Mouse (Mus musculus): ENCODE data around the gene Anxa8.
A peak's percentile ranks its signal among the peaks of the same experiment; 100 is the strongest.

Gene Anxa8

DNA sequence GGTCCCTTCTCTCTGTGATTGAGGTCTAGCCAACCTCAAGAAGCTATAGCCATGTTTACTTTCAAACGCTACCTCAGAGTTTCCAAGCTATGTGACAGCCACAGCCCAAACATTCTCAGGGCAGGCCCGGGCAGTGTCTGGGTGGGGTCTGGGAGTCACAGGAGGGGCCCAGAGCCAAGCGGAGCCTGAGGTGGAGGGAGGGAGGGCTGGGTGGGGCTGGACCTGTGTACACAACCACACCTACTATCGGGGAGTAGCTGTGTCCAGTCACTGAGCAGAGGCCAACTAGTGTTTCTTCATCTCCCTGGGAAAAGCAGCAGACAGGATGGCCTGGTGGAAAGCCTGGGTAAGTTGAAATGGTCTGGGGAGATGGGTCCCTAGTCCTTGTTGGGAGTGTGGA is at the start of gene Anxa8:
Gene Anxa8, plus strand, starts transcription at position 251 of the 400 bp plus-strand sequence.
- no peak for DNase-seq (ENCODE audit: low spot score in 2 of 2)

DNA sequence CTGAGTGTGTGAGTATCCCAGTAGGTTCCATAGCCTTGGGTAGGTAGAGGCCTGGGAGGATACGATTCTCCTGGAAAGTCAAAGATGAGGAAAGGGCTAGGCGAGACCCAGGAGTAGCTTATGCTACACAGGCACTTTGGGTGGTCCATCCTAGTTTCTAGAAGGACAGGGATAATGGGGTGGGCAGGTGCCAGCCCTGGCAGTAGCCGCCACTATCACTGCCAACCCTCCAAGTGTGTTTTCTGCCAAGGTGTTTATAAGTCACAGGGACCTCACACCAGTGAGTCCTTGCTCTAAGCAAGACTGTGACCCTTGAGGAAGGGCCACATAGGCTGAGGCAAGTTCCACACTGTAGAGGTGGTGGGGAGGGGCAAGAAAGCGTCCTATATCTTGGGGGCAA is 44.5 kb upstream of the Anxa8 start:
- DNase-seq (ENCODE audit: low spot score in 2 of 2) = no peak

DNA sequence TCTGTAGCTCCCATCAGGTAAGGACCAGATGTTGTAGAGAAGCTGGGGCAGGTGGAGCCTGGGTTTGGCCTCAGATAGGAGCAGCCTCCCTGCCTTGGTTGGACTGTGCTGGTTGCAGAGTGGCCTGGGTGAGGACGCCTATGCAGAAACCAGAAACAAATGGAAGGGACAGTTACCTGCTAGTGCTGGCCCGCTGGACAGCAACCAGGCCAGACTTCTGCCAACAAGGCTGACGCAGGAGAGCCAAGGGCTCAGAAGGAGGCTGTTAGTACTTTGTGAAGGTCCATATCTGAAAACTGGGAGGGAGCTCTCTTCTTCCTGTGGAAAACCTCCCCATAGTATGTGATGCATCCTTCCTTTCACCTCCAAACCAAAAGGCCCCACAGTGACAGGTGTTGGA is 42.4 kb upstream of the Anxa8 start:
- DNase-seq (ENCODE audit: low spot score in 2 of 2) = no peak

DNA sequence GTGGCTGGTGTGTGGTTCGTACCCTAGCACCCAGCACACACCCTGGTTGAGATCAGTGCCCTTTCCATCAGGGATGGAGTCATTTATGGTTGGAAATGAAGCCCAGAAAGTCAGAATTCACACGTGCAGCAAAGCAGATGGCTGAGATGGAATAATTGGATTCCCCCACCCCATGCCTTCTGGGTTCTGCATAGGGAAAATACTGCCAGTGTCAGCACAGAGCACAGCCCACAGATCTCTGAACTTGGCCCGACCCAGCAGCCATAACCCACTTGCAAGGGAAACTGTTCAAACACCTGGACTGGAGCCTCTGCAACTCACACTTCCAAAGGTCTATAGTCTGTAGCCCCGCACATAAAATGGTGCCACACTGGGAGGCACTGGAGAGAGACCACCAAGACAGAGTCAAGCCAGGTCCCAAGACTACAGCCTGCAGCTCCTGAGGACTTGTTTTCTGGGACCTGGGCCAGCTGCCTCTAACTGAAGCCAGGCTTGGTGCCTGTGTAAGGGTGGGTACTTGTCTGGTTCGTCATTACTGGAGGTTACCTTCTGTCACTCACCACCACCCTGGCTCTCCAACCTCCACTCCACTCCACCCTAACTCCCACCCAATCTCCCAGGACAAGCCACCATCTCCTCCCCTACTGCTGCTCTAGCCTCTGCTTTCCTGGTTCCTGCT is 35.5 kb upstream of the Anxa8 start:
- no peak for DNase-seq (ENCODE audit: low spot score in 2 of 2)

DNA sequence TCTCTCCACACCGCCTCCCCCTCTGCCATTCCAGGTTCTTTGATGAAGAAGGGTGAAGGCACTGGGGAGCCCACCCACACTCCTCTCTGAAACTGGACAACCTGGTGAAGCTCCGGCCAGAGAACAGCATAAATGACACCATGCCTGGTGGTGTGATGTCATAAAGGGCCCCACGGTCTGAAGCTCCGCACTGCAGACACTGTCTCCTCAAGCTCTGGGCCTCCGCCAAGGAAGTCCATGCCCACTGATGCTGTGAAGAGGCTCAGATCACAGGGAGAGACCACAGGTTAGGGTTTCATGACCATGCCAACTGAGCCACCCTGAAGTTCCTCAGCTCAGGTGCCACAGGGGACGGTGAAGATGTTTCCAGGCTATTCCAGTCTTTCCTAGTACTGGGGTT is 33.3 kb upstream of the Anxa8 start, which contains the start of gene Antxrl:
Gene Antxrl, plus strand, starts transcription at position 192 of the 400 bp plus-strand sequence.
- no peak for DNase-seq (ENCODE audit: low spot score in 2 of 2)

DNA sequence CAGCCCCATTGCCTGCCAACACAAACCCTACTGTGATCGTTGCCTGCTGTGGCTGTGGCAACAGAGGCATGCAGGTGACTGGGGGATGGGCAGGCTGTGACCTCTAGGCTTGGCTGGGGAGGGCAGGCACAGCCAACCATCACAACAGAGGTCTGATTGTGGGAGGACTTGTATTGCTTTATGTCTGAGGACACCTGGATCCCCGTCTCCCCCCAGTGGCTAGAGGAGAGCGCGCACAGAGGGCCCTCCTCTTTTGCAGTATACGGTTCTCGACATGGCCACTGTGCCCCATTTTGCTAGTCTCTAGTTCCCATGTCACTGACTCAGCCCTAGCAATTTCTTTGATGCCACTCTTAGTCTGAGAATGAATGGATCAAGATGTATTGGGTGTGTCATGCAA is 14.1 kb upstream of the Anxa8 start:
- no peak for DNase-seq (ENCODE audit: low spot score in 2 of 2)

DNA sequence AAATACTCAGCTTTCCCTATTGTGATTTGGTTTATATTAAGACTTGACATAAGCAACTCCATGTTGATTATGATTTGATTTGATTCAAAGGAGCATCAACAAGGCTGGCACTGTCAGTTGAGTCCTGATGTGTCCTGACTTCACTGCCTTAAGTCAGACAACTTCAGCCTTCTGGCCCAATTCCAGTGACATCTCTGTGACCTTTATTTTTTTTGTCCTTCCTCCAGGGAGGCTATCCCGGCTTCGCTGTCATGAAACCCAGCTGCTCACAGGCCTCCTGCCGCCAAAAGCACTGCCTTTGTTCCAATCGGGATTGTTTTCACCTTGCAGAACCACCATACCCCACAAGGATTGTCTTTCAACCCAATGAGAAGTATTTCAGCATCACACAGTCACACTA is 10.4 kb upstream of the Anxa8 start:
- no peak for DNase-seq (ENCODE audit: low spot score in 2 of 2)

DNA sequence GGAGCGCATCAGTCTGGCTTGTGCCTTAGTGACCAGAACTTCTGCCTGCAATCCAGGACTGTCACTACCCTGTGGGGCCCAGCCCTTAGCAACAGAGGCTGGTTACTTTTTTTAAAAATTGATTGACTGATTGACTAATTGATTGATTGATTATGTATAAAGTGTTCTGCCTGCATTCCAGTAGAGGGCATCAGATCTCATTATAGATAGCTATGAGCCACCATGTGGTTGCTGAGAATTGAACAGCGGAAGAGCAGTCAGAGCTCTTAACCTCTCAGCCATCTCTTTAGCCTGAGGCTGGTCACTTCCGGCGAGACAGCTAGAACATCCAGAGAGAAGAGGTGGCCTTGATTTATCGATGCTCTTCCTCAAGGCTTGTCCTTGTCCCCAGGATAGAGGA is 8.6 kb upstream of the Anxa8 start:
- DNase-seq (ENCODE audit: low spot score in 2 of 2) = no peak

DNA sequence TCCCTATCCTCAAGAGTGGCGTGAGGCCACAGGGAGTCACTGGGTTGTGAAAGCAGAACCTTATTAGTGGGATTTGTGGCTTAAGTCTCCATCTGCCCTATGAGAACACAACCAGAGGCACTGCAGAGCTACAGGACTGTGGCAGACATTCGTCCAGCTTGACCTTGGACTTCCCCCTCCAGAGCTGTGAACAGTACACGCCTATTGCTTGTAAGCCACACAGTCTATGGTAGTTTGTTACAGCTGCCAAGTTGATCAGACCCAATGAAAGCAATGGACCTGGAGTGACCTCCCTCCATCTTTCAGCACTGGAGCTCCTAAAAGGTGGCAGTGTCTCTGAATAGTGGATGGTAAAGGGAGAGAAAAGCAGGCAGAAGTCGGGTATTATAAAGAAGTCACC is 7.5 kb upstream of the Anxa8 start:
- no peak for DNase-seq (ENCODE audit: low spot score in 2 of 2)

DNA sequence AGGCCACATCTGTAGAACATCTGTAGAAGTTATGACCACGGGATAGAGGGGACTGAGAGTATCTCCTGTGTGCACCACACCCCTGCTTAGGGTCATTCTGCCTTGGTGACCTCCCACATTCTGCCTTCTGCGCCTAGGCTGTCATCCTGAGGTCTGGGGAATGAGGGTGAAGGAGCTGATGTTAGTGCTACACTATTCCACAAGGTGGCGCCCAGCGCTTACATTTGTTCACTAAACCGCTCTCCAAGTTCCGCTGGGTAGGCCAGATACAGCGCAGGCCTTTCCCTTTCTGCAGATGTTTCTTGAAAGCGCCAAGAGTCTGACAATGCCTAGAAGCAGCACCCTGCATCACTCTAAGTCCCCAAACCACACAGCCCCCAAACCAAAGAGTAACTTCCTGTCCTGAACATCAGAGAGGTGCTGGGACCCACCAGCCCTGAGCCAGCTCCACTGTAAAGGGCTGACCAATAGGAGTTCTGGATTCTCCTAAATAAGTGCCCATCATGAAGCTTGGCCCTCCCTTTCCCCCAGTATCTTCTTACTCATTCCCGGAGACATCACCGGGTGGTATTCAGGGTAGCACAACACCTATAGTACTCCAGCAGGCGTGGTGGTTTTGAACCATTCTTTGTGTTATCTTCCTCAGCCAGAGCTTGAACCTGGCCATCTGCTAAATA is 5.3 kb upstream of the Anxa8 start:
- peak; percentile 21 to 66 for DNase-seq (ENCODE audit: low spot score in 2 of 2)

DNA sequence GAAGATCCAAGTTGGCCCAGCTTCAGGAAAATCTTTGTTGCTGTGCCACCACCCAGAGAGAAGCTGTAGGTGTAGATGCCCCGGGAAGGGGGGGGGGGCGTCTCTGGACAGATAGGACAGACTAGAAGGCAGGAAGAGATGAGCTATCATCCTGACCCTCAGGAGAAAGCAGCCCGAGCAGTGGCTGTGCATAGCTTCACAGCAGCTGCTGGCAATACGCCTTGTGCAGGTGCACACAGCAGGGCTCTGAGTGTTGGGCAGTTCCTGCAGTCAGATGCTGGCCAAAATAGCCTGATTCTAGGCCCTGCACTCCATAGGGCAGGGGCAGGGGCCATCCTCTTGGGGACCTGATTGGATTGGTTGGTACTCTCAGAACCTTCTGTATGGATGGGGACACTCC is 1.0 kb downstream of the Anxa8 start:
- no peak for DNase-seq (ENCODE audit: low spot score in 2 of 2)

DNA sequence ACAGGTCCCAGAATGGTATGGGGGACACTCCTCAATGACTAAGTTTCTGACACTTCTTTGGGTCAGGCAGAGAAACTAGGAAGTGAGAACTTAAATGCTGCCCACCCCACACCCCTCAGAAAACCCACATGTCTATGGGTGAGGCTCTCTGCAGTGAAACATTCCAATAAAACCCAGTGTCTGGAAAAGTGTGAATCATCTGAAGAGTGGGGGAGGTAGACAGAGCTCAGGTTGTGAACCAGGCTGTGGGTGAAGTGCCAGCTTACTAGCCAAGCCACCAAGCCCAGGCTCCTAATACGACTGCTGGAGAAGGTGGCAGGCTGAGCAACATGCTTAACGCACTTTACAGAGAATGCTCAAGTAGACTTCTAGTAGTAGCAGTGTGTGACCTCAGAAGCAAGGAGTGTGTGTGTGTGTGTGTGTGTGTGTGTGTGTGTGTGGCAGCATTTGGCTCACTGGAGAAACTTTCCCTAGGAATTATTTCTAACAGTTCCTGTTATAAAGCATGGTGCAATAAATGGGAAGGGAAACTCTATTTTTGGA is 2.1 kb downstream of the Anxa8 start:
- no peak for DNase-seq (ENCODE audit: low spot score in 2 of 2)

DNA sequence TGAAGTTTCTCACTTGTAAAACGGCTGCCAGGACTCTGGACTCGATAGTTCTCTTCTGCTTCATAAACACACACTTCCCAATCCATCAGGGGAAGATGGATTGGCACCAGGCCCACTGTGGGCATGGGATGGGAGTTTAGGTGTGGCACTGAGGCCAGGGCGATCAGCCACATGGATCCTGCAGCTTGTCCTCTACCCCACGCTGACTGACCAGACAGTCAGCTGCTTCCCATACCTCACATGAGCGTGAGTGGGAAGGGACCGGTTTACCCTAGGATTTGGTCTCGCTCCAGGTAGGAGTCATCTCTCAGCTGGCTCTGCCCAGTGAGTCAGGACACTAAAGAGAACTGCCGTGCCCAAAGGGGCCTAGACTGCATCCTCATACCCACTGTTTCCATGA is 4.0 kb downstream of the Anxa8 start:
- DNase-seq (ENCODE audit: low spot score in 2 of 2) = no peak

DNA sequence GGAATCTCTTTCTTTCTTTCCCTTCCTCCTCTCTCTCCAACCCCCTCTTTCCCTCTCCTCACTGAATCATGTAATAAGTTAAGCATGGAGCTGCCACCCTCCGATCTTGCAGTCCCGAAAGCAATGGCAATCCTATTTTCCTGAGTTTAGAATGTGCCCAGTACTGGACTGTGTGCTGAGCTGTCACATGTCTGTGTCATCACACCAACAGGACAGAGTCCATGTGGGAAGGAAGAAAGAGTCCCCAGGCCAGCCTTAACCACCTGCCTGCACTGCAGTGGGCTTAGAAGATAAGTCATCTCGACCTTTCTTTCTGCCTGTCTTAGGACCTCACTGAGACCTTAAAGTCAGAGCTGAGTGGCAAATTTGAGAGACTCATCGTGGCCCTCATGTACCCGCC is 5.7 kb downstream of the Anxa8 start:
- DNase-seq (ENCODE audit: low spot score in 2 of 2) = no peak

DNA sequence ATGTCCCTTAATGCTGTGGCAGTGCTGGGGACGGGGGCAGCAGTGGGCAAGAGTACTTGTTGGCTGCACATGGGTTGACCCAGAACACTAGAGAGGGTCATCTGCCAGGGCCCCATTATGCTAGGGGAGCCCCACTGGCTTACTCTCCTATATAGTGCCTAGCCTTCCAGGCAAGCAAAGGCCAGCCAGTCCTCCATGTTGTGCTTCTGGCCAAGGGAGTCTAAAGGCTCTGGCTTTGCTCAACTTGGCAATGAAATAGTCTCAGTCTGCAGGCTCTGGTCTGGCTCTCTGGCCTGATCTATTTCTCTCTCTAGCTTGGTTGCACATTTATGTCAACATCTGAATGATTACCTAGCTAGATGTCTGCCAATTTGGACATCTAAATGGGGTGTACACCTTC is 7.1 kb downstream of the Anxa8 start:
- no peak for DNase-seq (ENCODE audit: low spot score in 2 of 2)

DNA sequence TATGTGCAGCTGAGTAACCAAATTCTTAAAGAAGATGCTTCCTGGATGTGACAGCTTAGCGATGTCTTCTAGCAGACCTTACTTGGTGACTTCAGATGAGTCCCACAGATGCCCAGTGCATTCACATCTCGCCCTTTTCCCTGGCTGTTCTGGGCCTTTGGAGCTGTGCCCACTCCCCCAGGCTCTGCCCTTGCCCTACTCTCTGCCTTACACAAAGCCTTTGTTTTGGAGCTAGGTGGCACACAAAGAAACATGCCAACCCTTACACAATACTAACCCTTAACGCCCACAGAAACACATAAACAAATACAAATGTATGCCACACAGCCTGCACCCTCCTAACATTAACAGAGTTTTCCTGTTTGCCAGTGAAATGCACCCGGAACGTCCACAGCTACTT is 10.4 kb downstream of the Anxa8 start:
- DNase-seq (ENCODE audit: low spot score in 2 of 2) = no peak

DNA sequence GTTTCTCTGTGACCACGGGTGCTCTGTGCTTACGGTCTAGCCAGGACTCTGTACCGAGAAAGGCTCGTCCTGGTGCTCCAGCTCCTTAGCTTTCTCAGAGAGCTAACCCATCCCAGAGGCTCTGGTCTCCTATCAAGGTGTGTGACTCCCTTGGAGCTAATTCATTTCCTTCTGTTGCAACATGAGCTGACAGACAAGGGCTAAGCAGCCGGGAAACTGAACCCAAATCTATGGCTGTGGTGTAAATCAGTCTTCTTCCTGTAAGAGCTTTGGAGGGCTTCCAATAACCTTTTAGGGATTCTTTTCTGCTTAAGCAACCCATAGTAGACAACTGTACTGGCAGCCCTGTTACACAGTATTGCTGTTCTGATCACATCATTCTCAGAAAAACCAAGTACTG is 16.8 kb downstream of the Anxa8 start, which contains the start of gene A630023A22Rik:
Gene A630023A22Rik, minus strand, starts transcription at position 154 of the 400 bp plus-strand sequence.
- DNase-seq (ENCODE audit: low spot score in 2 of 2) = no peak

DNA sequence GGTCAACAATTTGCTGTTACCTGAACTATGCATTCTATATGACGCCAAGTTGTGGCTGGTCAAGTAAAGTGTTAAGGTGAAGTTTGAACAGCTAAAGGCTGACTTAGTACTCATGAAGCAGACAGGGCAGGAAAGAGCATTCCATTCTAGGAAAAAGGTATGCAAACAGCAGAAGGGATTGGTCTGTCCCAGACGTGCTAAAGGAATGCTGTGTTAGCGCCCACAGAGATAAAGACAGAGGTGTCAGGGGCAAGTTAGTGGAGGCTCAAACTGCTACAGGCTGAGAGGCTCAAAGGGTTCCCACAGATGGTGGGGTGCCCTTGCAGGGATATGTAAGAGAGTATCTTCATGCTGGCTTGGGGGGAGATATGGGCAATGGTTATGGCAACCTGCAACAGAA is 18.1 kb downstream of the Anxa8 start:
- no peak for DNase-seq (ENCODE audit: low spot score in 2 of 2)

DNA sequence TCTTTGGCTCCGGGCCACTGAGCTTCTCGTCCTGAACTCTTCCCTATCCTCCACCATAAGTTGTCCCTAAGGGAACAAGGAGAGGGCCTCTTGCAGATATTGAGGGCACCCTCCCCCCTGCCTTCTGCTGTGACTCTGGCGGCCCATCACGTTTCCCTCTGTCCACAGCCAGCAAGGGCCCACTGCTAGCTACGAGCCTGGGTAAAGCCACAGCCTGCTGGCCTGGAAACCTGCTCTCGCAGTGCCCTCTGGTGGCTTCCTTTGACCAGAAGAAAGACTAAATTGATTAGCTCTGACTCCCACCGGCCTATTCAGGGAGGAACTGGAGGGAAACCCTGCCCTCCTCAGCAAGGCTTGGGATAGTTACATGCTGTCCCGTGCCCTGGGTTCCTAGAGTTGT is 19.1 kb downstream of the Anxa8 start:
- DNase-seq (ENCODE audit: low spot score in 2 of 2) = peak; percentile 11 to 28

DNA sequence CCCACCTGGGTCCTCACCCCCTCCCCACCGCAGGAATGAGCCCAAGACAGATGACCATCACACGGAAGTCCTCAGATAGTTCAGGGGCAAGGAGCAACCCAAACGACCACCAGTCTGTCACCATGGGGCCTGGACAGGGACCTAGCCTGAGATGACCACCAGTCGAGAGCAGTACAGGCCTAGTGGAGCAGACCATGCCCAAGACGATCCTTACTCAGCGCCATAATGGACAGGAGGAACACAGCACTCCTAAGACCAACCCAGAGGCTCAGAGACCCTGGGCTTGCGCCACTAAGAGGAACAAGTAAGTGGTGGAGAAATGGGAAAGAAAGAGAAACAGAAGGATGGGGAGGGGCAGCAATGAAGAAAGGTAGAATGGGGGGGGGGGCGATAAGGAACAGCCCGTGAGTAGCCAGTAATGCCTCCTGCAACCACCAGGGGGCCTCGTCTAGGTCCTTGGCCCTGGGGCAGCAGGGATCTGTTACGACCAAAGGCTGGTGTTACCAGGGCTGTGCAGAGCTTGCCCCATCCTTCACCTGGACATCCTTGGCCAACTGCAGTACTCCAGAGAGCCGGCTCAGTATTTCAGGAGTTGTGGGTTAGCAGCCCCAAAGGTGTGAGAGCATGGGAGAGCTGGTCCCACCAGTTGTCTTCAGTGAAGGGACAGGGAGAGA is 20.7 kb downstream of the Anxa8 start:
- no peak for DNase-seq (ENCODE audit: low spot score in 2 of 2)

DNA sequence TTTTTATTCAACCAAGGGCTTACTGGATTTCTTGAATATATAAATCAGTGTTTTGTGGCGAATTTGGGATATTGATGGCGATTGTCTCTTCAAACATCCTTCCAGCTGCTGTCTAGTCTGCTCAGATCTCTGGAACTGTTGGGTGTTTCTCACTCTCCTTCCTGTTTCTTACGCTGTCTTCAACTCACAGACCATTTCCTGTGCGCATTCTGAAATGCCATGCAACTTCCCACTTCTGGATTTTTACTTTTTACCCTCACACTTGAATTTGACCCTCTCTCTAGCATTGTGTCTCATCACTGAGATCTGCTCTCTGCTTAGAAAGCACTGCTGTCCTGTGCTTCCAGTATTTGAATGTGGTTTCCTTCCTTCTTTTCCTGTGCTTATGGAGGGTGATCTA is 21.8 kb downstream of the Anxa8 start:
- no peak for DNase-seq (ENCODE audit: low spot score in 2 of 2)

DNA sequence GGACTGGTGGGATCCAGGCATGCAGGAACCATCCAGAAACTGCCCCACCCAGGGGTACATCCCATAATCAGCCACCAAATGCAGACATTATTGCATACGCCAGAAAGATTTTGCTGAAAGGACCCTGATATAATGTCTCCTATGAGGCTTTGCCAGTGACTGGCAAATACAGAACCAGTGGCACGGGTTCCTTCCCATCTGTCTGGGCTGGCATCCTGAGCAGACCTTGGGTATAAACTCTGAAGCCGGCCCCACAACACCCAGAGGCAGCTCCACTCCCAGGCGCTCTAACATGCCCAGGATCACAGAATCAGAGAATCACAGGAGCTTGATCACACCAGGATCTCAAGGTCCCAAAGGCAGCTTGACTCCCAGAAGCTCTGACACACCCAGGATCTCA is 28.5 kb downstream of the Anxa8 start:
- no peak for DNase-seq (ENCODE audit: low spot score in 2 of 2)
